Mouse (Mus musculus) MEL (cell line): Measurements from ENCODE around the gene Aatf. TPM values are rescaled to one million over a fixed set of nuclear protein-coding genes. Genes with fewer than 3 reads are reported as not detected.

Source experiments
- DNase-seq: peaks from one replicate; pipeline ENCODE4 v3.0.0; 2011; ENCODE audit warnings: low read depth, low spot score
- H3K27ac ChIP-seq: 2 replicates; pipeline ENCODE4 v1.5.1; 2012; ENCODE audit warnings: low read depth, mild to moderate bottlenecking, control low read depth, low read length, moderate library complexity; ENCODE audit not compliant: control insufficient read depth
- H3K27me3 ChIP-seq, 2 experiments: fragments of 150-350 bp in 1 of 2; sonication (generic) in 1 of 2; 2 replicates each; pipeline ENCODE4 v1.6.1; 2012; ENCODE audit warnings: low read length in 2 of 2, mild to moderate bottlenecking in 2 of 2, improper control_type of control experiment in 1 of 2, moderate library complexity in 1 of 2; ENCODE audit not compliant: insufficient read depth in 2 of 2, control insufficient read depth in 1 of 2
- H3K36me3 ChIP-seq, 2 experiments: 2 replicates each; pipeline ENCODE4 v1.6.1; 2012 to 2014; ENCODE audit warnings: low read length in 2 of 2, improper control_type of control experiment in 1 of 2, inconsistent platforms in 1 of 2, mild to moderate bottlenecking in 1 of 2; ENCODE audit not compliant: insufficient read depth in 2 of 2, control insufficient read depth in 1 of 2
- H3K4me1 ChIP-seq, 2 experiments: fragments of 150-350 bp in 1 of 2; sonication (generic) in 1 of 2; 2 replicates each; pipeline ENCODE4 v1.6.1; 2012; ENCODE audit warnings: low read length in 2 of 2, improper control_type of control experiment in 1 of 2, mild to moderate bottlenecking in 1 of 2; ENCODE audit not compliant: insufficient read depth in 2 of 2, control insufficient read depth in 1 of 2
- H3K4me3 ChIP-seq, 2 experiments: fragments of 150-350 bp in 1 of 2; sonication (generic) in 1 of 2; 2 replicates each; pipeline ENCODE4 v1.5.1; 2012; ENCODE audit warnings: low read depth in 2 of 2, low read length in 2 of 2, mild to moderate bottlenecking in 2 of 2, moderate library complexity in 2 of 2, control low read depth in 1 of 2, improper control_type of control experiment in 1 of 2; ENCODE audit not compliant: control insufficient read depth in 1 of 2, insufficient read depth in 1 of 2
- H3K79me2 ChIP-seq: 2 replicates; pipeline ENCODE4 v1.6.1; 2012; ENCODE audit warnings: mild to moderate bottlenecking, low read length, moderate library complexity; ENCODE audit not compliant: control insufficient read depth, poor library complexity, insufficient read depth
- H3K9ac ChIP-seq: 2 replicates; pipeline ENCODE4 v1.6.1; 2012; ENCODE audit warnings: low read depth, mild to moderate bottlenecking, control low read depth, low read length, moderate library complexity; ENCODE audit not compliant: control insufficient read depth, poor library complexity, severe bottlenecking
- H3K9me3 ChIP-seq: fragments of 150-350 bp; sonication (generic); replicated peaks from 2 replicates; pipeline ENCODE4 v1.6.1; 2012; ENCODE audit warnings: mild to moderate bottlenecking, low read length, improper control_type of control experiment, moderate library complexity; ENCODE audit not compliant: insufficient read depth
- E2F4 ChIP-seq: IDR thresholded peaks from 2 replicates; pipeline ENCODE4 v1.6.1; 2011; ENCODE audit warnings: low read depth, low read length, improper control_type of control experiment, borderline replicate concordance
- USF2 ChIP-seq, 2 experiments: IDR thresholded peaks; 2 replicates each; pipeline ENCODE4 v1.6.1; 2011 to 2012; ENCODE audit warnings: improper control_type of control experiment in 2 of 2, low read length in 2 of 2, borderline replicate concordance in 1 of 2, inconsistent platforms in 1 of 2, low read depth in 1 of 2, mild to moderate bottlenecking in 1 of 2; ENCODE audit not compliant: insufficient read depth in 1 of 2
- polyA plus RNA-seq, 2 experiments: library from polyadenylated mRNA; stranded (reverse) in 1 of 2; unstranded in 1 of 2; fragments of >175 nt in 1 of 2; fragments of >200 nt in 1 of 2; gene quantifications; 2 replicates each; pipeline versions ENCODE4 v1.2.1 to v1.2.4; 2012; ENCODE audit warnings: low replicate concordance in 2 of 2, low read depth in 1 of 2; ENCODE audit not compliant: insufficient read length in 2 of 2, insufficient read depth in 1 of 2, missing spikeins in 1 of 2
- total RNA-seq: library from RNA; depleted of rRNA; stranded (reverse); fragments of 300-350 nt; gene quantifications from 2 replicates; pipeline ENCODE4 v1.2.3, GENCODE M21; 2012; rRNA removed

Gene Aatf
- total and polyA plus RNA-seq, 3 experiments = 187 to 243 TPM; not detected in 1

GRCm38 (mm10) chr11:84373122-84373521 is 140.2 kb downstream of the Aatf start:
- H3K9ac ChIP-seq = no peak overlapping the region
- H3K79me2 ChIP-seq = no peaks in the 10 kb centered on the region
- H3K36me3 ChIP-seq = peaks cover 0 to 4% of the 10 kb centered on the region in 2 experiments; a peak in 1 of 4 replicates
- no peak for DNase-seq
- H3K9me3 ChIP-seq = no peaks in the 10 kb centered on the region
- H3K4me3 ChIP-seq = no peak overlapping the region
- TF ChIP-seq E2F4 (no peak), USF2 (IDR thresholded peaks at IDR 0.05; ENCODE audit: borderline replicate concordance in 1 of 2, insufficient read depth in 1 of 2, low read depth in 1 of 2, low read length in 2 of 2) (no peak)
- no peak overlapping the region for H3K27ac ChIP-seq
- H3K27me3 ChIP-seq = no peaks in the 10 kb centered on the region
- peaks cover 0 to 2% of the 10 kb centered on the region in 2 experiments; a peak in 1 of 4 replicates for H3K4me1 ChIP-seq

Other genes starting within 250 kb of the Aatf start
- not detected in 2 replicates for gene Lhx1, start 12.0 kb upstream of the Aatf start, total RNA-seq
- not detected for gene Lhx1, start 12.0 kb upstream of the Aatf start, polyA plus RNA-seq